Mouse (Mus musculus): ENCODE measurements around the gene Trpd52l3.
"Not testable (repeated sequence)": the region's sequence is repeated elsewhere in the genome, so short reads cannot be mapped to it uniquely, and the experiment has no call there.

Trpd52l3 gene

DNA sequence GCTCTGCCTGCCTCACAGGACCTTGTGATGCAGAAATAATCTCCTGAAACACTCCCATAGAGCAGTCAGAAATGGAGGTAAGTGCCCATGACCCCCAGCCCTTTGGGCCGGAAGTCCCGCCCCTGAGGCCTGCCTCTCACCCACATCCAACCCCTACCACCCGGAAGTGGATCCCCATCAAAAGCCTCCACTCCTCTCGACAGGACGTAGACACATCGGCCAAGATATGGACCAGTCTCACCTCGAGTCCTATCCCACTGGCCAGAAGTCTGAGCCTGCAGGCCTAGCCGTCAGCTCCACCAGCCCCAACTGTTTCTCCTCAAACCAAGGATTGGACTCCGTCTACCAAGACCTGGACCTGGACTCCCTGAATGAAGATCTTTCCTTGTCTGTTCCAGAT lies at the start of gene Trpd52l3:
TSS of gene Trpd52l3 (plus strand) at position 170 of the 400 bp plus-strand sequence.
- no peak for DNase-seq

DNA sequence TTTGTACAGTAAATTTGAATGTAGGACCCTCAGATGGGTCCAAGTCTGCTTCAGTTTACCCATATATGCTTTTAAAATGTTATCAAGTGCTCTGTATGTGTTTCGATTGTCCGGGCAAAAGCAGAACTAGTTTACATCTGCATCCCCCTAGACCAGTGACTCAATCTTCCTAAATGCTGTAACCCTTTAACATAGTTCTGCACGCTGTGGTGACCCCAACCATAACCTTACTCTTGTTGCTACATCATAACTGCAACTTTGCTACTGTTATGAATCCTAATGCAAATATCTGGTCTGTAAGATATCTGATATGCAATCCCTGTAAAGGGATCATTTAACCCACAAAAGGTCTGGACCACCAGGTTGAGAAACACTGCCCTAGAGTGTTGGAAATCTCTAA lies 49.8 kb upstream of the Trpd52l3 start:
- no peak for DNase-seq

DNA sequence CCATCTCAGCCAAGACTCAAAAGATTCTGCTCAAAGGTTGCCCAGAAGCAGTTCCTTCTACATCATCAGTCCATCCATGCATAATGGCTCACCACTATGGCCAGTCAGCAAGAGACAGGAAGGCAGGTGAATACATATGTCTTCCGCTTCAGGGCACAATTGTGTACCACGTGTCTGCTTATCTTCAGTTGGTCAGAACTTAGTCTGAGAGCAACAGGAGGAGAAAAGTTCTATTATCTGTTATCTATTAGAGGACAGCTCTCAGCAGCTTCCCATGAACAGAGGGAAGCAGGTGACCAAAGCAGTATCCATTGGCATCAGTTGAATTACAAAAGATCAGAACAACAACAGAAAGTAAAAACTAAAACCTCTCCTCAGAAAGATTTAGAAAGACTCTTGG lies 48.1 kb upstream of the Trpd52l3 start:
- no peak for DNase-seq

DNA sequence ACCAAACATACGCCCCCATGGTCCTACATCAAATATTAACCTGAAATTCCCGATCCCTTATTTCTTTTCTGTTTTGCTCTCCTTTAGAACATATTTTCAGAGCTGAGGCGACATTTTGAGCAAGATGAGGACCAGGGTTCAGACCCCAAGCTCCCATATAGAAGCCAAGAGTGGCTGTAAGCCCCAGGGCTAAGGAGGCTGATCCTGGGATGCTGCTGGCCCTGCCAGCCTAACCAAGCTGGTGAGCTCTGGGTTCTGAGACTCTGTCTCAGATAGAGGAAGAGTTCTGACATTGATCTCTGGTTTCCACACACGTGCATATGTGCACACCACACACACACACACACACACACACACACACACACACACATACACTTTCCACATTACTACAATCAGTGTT lies 42.7 kb upstream of the Trpd52l3 start:
- DNase-seq, result no peak

DNA sequence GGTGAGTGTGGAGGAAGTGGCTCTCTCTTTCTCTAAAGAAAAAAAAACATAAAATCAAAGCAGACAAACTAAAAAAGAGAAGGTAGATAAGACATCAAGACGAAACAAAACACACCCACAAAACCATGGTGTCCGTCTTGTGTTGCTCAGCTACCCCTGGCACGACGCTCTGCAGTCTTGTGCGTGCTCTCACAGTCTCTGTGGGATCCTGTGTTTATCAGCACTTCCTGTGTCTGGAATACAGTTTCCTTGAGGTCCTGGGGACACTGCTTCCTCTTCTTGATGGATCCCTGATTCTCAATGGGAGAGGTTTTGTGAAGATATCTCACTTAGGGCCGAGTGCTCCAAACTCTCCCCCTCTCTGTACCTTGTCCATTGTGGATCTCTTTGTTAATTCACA lies 41.7 kb upstream of the Trpd52l3 start:
- DNase-seq, result no peak

DNA sequence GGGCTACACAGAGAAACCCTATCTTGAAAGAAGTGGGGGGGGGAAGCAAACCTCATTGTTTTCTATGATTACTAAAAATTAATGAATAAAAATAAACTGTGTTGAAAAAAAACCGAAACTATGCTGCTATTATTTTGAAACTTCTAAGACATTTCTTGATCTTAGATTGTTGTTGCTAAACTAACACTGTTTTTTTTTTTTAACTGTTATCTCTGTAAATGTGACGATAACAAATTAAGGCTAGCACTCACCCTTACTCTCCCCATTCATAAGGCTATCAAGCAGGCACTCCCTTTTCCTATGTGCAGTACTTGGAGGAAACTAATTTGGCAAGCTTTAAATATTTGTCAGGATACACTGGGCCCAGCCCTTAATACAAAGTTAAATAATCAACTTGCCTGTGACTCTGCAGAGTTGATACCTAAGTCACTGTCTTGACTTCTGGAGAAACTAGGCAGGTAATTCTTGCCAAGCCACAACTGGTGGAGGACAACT lies 39.9 kb upstream of the Trpd52l3 start:
- DNase-seq, result no peak

DNA sequence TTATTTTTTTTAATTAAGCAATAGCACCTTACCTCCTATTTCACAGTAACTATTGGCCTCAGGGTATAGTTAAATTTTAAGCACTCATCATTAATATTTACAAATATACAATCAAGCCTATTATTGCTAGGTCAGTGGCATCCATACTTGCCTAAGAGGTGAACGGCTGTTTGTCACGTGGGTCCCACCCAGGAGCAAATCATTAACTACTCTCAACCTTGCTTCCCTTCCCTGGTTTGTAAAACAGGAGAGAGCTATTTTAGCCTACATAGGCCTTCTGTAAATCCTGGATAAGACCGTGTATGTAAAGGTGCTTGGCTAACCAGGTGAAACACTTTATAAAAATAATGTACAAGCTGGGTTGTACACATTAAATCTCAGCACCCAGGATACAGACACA lies 35.6 kb upstream of the Trpd52l3 start:
- DNase-seq, result no peak

DNA sequence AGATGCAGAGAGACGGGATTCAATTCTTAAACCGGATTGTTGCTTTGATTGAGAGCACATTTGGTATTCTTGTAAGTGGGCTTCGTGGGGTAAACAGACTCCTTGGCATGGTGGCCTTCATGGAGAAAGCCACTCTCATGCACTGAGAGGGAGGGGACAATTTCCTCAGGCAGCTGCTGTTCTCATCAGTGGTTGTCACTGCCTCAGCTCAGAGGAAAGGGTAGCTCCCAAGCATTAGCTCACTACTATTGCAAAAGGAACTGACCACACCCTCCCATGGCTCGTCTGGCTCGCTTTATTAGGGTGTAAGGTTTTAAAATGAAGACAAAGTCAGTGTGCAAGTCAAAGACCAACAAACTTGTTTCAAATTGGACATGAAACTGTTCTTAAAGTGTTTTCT lies 30.2 kb upstream of the Trpd52l3 start:
- no peak for DNase-seq

DNA sequence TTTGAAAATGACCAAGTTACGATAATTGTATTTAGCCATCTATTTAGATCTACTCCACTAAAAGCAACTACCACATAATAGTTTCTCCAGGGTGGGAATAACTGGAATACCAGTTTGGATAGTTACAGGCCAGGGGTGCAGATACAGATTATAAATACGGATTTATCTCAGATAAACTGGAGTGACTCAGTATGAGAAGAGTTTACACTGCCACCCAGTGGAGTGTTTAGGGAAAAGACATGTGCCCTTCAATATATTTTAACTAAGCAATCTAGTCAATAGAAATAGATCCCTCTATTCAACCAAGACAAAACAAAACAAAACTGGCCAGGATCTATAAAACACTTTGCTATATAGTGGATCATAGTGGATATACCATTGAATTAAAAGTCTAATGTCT lies 24.7 kb upstream of the Trpd52l3 start:
- no peak for DNase-seq

DNA sequence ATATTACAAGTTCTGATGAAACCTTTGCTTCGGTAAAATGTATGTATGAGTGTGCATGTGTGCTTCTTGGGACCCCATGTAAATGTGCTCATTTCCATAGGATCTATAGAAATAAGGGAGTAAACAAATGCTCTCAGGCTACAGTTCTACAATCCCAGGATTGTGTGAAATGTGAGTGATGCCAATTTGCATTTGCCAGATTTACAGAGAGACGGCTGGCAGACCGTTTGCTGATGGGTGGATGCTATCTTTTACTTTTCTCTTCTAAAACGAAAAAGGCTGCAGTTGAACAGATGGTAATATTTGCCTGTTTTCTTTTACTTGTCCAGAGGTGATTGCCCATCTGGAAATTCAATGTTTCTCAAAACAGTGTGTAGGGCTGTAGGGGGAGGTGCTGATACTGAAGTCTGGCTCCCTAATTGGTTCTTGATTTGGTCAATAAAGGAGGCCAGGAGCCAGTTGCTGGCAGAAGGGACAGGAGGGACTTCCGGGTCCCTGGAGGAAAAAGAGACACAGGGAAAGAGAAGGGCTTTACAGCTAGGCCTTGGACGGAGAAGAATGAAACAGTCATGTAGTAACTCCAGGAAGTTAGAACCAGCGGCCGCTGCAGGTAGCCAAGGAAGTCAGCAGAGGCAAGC lies 24.0 kb upstream of the Trpd52l3 start:
- no peak for DNase-seq

DNA sequence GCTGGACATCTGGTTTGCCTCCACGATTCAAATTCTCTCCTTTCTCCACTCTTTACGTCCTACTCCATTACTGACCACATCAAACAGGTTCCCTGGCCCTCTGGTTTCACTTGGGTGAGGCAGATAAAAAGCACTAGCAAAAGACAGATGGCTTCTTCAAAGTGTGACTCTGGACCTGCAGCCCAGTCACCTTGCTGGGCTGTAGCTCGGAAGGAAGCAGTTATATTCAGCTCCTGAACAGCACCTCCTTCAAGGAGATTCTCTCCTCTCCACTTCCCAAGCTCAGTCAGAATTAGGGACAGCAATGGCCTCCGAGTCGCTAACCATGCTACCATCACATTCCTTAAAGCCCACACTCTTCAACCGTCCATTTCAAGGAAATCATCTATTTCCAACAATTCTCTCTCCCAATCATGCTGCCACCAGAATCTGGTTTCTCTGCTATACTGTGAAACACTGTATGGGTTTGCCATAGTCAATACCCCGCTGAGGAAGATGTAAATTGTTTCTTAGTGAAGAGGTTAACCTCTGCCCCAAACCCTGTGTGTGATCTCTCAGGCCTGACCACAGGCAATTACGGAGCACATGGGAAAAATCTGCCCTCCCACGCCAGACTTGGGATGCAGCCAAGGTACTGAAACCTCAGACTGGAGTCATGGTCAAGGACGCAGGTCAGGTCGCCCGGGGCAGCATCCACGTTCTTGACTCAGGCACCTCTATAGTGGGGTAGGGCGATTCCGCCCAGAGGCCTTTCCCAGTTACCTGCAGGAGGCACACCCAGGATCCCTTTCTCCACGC lies 19.2 kb upstream of the Trpd52l3 start:
- DNase-seq, result no peak

DNA sequence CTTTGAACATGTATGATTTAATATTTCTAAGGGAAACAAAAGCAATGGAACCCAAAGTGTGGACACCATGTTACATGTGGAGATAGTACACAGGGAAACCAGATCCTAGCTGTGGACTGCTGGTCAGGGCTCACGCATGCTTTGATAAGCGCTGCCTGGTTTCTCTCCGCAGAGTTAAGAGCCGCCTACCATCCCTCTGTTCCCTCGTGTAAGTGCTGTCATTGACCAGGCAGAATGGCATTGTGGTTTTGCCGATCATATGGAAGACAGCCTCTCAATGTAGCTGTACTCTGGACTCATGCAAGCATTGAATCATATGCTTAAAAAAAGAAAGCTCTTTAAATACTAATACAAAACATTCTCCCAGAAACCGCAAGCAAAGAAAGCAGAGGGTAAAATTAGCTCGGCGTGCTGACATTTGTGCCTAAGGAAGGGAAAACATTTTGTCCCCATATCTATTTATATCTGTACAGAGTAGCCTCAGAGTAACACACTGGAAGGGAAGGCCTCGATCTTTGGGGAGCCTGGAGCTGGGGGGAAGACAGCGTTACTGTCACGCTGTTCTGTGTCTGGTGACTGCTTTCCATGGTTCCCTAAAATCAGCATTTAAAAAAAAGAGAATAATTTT lies 17.0 kb upstream of the Trpd52l3 start:
- DNase-seq, result no peak

DNA sequence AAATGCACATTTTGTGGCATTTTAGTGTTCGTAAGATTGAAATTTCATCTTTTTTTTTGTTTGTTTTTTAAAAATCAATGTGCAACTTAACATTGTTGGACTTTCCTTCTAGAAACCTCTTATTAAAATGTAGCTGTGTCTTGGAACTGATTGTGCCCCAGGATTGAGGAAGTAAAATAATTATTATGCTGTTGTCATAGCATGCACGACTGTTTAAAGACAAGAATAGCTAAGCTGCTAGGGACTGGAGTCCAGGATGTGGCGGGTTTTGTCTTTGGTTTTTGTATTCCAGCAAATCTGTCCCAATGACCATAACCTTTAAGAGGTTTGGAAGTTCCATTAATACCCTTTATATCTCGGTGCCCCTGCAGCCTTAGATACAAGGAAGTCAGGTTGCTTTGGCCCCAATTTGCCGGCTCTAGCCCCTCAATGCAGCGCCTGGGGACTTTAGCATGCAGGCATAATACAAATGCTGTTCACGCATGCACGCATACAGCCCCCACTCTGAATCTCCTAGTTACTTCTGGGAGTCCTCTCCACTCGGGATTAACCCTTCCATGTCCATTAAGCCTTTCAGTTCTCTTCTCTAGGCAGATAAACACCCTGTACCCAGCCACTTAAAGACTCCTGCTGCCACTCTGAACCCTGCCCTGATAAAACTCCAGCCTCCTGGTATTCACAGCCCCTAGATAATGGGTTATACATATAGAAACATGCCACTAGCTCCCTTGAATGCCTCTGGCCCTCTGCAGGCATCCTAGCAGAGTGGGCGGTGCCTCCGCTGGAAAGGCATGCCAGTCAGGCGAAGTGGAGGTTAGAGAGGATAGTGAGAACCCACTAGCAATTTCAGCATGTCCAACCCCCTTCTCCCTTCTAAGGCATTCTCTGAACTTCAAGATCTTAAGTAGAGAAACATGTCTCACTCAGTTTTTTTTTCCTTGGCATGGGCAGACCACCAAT lies 2.9 kb upstream of the Trpd52l3 start:
- DNase-seq, result no peak

DNA sequence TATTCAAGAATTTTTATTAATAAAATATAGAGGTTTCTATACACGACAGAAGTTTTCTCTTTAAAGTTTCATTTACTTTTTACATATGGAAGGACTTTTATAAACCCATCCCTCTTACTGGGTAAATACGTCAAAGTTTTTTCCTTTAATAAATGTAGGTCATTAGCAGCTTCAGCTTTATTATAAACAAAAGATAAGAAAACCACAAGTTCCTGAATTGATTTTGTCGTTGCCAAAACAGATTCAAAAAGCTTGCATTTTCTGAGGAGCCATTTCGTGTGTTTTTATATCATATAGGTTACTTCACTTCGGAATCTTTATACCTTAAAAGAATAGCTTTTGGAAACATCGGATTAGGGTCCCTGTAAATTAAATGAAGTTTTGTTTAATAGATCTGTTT lies 2.0 kb upstream of the Trpd52l3 start:
- no peak for DNase-seq

DNA sequence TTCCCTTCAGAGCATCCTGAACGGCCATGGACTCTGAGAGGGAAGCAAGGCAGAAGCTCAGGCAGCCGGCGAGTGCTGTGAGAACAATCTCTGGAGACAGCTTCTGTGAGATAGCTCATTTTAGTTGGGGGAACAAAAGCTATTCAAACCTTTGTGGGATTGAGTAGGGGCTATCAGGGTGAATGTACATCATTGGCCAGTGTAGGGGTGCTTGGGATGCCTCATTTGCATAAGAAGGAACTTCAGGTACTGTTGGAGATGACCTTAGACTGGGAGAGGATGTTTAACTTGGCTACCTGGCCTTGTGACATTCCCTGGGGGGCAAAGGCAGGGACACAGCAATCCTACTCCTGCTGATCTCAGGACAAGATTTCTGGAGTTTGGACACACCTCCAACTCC lies 2.8 kb downstream of the Trpd52l3 start:
- no peak for DNase-seq

DNA sequence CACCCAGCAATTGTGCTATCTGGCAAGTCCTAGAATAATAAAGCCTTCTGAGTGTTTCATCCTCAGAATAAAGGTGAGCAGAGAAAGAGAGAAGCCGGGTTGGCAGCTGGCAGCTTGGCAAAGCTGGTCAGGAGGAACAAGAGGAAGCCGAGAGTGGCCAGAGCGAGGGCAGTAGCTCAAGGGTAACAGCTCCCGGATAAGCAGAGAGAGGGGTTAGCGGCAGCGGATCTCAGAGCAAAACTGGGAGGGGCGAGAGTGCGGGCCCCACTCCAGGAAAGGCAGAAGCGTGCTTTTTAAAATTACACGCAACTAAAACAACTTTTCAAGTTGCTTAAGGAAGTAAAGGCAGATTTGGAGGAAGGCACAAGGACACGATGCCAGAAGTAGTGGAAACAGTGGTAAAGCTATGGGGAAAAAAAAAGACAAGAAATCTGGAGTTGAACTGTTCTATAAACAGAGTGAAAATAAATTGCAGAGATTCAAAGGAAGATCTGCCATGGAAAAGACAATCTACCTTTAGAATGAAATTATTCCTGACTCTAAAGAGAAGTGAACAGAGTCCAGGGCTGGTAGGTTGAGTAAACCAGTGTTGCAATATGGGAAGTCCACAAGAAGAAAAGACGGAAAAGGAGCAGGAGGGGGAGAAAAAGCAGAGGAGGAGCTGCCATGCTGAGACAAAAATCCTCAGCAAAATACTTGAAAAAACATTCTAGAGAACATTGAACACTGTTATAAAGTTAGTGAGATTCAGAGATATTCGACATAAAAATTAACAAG lies 7.1 kb downstream of the Trpd52l3 start:
- DNase-seq, result no peak

DNA sequence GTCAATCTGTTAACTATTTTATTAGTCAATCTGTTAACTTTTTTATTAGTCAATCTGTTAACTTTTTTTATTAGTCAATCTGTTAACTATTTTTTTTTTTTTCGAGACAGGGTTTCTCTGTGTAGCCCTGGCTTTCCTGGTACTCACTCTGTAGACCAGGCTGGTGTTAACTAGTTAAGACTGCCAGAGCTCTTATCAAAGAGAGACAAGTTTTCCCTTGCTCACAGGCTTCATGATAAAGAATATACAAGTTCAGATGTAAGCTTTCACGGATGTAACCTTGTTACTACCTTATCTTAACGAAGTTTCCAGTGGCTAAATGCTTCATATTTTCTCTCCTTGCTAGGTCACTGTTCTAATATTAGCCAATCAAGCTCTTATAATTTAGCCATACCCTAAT lies 10.7 kb downstream of the Trpd52l3 start:
- DNase-seq, result no peak

DNA sequence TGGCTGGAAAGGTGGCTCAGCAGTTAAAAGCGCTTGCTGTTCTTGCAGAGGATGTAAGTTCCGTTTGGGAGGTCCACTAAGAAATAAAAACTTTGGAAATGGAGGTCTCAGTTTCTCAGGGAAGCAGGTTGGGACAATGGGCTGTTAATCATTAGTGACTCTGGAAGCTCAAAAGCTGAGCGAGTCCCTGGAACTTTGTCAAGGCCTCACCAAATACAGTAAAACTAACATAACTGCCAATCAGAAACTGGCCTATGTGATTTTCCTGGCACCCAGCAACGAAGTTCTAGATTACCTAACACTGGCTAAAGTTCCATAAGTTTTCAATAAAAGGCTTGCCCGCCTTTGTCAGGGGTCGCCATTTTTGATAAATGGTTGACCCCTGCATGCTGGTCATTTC lies 12.6 kb downstream of the Trpd52l3 start:
- DNase-seq, result no peak

DNA sequence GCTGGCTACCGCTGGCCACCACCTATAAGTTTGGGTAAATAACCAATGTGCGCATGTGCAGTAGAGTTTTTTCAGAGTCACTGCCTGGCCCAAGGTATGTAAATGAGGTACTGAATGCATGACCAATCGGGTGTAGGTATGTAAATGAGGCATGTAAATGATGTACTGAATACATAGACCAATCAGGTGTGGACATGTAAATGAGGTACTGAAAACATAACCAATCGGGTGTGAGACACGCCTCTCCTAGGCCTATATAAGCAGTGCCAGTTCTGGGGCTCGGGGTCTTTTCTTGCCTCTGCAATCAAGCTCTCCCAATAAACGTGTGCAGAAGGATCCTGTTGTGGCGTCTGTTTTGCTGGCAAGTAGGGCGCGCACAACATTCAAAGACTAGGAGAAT lies 19.8 kb downstream of the Trpd52l3 start:
- DNase-seq, result not testable (repeated sequence)

DNA sequence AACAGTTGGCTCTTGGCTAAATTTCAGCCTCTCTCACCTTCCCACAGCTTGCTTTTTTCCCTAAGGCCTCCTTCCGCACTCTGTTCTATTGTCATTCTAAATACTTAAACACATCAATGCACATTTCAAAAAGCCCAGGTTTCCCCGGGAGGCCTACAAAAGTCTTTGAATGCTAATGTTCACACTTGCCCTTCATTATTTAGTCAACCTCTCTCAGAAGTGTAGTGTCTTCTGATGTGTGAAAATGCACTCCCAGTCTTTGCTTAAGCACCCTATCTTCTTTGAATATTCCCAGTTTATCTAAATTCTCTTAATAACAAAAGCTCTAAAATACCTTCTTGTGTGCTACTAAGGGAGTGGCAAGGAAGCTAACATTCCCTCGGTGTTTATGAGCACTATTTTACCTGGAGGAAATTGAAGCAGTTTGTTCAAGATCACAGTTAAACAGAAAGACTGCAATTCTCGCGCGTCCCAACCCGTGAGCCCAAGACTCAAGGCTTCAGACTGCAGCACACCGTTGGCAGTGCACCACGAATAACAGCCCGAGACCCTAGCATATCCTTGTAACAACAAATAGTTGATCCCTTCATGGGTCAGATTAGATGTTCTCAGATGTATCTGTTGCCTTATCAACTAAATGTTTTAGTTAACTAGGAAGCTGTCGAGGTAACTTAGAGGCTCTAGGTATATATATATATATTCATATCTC lies 25.6 kb downstream of the Trpd52l3 start:
- no peak for DNase-seq

DNA sequence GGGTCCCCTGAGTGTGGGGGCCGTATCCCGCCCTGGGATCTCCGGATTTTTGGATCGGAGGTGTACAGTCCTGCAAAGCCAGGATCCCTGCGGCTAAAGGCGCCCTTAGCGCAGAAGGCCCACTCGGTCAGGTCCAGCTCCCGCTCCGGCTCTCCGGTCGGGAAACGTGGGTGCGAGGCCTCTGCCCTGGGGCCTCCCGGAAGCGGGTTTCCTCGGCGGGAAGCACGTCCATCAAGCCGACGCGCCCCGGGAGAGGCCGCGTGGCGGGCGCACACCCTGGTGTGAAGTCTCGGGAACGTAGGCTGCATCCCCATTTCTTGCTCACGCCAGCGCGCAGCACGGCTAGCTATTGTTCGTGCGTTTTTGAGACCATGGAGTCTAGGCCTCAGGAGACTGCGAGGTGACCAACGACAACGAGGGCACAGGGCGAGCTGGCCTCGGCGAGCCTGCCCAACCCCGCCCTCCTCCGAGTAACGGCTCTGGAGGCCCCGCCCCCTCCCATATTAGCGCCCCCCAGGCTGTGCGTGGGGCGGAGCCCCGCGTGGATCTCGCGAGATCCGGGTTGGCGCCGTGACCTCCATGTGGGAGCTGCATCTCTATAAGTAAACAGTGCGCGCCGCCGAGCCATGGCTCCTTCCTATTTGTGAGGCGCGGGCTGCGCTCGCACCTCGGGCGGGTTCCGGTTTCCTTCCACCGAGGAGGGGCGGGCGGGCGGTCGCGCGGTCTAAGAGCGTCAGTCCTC lies 26.5 kb downstream of the Trpd52l3 start, which contains the start of gene Uhrf2:
TSS of gene Uhrf2 (plus strand) at position 620 of the 742 bp plus-strand sequence.
- DNase-seq, result peak; percentile 93 to 96
